Mouse (Mus musculus) liver, adult (tissue): ENCODE results near the gene Ric8b.
A peak's percentile ranks its signal among the peaks of the same experiment; 100 is the strongest.

ENCODE experiments used
- GATA4 ChIP-seq: IDR thresholded peaks from 2 replicates; pipeline ENCODE4 v1.6.1; 2014; ENCODE audit warnings: mild to moderate bottlenecking, low read length; ENCODE audit not compliant: insufficient replicate concordance

The Ric8b gene

GRCm38 (mm10) chr10:84968852-84969704 is 51.7 kb downstream of the Ric8b start:
- peak; percentile 63; the same call in 1 of the 2 replicates for TF ChIP-seq GATA4

- TF ChIP-seq GATA4: no peak
Observed at GRCm38 (mm10) chr10:84975264-84975663, 57.8 kb downstream of the Ric8b start.

- TF ChIP-seq GATA4: no peak
Observed at GRCm38 (mm10) chr10:84976588-84977351, 59.4 kb downstream of the Ric8b start.

- no peak for TF ChIP-seq GATA4
Observed at GRCm38 (mm10) chr10:84980291-84980690, 62.9 kb downstream of the Ric8b start.

- no peak for TF ChIP-seq GATA4
Observed at GRCm38 (mm10) chr10:84981441-84981840, 64.0 kb downstream of the Ric8b start.

DNA sequence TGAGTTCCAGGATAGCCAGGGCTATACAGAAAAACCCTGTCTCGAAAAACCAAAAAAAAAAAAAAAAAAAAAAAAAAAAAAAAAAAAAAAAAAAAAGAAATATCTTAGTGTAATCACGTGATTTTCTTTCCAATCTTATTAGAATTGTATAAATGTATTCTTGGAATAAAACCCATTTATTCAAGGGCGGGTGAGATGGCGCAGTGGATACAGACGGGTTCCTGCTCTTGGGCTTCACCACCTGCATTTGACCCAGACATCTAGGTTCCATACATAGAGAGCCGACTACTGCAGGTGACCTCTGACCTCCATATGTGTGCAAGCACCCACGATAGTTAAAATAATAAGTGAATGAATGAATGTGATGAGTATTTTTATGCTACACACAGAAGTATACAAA is 65.3 kb downstream of the Ric8b start:
- no peak for TF ChIP-seq GATA4

- TF ChIP-seq GATA4: no peak
Observed at GRCm38 (mm10) chr10:84985956-84986355, 68.5 kb downstream of the Ric8b start.

DNA sequence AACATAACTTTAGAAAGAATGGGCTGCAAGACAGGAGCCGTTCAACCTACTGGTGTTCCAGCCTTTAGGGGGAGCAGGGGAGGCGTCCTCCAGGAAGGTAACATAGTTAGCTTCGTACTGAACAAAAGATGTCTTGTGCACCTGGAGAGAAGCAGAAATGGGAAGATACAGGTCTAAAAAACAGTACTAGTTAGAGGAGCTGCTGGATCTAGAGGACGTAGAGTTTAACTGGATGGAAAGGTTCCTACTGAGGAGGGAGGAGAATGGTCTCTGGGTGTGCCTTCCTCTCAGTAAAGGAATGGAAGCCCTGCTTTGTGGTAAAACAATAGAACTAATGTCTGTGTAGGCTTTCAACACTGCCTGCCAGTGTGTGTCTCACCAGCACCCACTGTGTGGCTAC is 70.2 kb downstream of the Ric8b start:
- no peak for TF ChIP-seq GATA4

DNA sequence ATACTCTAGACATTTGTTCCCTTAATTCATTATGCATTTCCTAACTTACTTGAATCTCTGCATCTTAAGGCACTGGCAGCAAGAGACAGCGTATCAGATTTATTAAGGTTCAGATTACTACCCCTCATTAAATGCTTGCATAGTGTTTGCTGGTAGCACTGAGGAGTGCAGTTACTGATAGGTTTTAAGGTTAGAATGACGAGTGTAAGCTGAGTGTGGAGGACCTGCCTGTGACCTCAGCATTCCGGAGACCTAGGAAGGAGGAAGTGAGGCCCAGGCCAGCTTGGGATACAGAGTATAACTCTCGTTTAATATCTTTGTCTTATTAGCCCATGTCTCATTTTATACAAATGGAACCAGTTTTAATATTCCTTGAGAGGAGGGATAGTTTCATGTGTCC is 71.2 kb downstream of the Ric8b start:
- no peak for TF ChIP-seq GATA4

GRCm38 (mm10) chr10:84994346-84994745 is 76.9 kb downstream of the Ric8b start:
- TF ChIP-seq GATA4: no peak

- no peak for TF ChIP-seq GATA4
Observed at GRCm38 (mm10) chr10:84994971-84995370, 77.6 kb downstream of the Ric8b start.

DNA sequence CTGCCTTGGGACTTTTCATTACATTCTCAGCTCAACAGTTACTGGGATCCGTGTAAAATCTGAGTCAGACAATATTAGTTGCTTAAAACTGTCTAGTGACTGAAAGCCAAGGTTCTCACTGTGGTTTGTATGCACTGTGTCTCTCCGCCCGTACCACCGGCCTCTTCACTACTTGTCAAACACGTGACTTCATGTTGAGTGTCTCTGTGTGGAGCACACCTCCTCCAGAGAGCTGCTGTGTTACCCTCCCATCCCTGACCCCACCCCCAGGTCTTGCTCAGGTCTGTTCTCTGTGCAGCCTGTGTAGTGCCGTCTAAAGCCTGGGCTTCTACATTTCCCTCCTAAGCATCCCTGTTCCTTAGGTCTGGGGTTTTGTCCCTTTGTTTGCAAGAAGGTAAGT is 79.0 kb downstream of the Ric8b start:
- no peak for TF ChIP-seq GATA4

DNA sequence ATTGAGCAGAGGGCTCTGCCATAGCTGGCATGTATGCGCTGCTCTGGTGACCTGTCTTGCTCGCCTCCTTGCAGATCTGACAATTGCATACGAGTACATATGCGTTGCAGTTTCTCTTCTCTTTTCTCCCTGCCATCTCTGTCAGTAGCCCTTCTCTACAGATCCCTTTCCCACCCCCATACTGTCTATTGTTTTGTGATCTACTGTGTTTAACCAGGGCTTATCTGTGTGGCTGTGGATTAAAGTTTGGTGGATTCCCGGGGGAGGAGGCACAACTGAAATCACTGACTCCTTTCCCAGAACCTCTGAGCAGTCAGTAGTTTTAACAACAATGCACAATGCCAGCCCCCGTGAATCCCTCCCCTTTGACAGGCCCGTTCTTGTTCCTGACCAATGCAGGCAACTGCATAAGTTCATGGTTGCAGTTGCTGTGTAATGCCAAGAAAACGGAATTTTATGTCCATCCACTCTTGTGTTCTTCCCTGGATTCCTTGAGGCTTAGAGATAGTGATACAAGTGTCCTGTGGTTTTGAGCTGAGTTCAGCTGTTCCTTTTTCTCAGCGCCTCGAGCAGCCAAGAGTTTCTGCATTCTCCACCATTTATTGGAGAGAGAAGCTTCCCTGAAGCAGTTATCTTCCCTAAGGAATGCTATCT is 80.3 kb downstream of the Ric8b start:
- TF ChIP-seq GATA4: no peak

- TF ChIP-seq GATA4: no peak
Observed at GRCm38 (mm10) chr10:84998225-84998579, 80.8 kb downstream of the Ric8b start.

DNA sequence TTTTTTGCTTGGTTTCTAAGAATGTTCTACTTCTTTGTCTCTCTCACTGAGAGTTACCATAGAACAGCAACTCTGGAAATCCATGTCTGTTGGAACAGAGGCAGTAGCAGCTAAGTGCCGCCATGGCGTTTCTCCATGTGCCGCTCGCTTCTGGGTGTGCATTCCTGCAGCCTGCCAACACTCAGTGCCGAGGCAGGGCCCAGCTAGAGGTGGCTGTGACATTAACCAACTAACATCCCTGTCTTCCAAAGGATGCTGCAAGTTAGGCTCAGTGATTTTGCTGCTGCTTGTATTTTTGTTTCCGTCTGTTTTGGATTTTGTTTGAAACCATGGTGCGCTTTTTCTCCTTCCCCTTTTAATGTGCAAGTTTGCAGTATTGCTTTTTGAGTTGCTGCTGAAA is 84.5 kb downstream of the Ric8b start:
- TF ChIP-seq GATA4: no peak
